Mouse (Mus musculus) spleen, adult 12 weeks (tissue): Measurements from ENCODE around the gene Hist1h2bk.

Source experiments
- DNase-seq: peaks from one replicate; pipeline ENCODE4 v3.0.0; 2022; ENCODE audit warnings: low spot score

Gene Hist1h2bk

GRCm38 (mm10) chr13:22014411-22014845, 21.2 kb upstream of the Hist1h2bk start:
- no peak for DNase-seq

DNA sequence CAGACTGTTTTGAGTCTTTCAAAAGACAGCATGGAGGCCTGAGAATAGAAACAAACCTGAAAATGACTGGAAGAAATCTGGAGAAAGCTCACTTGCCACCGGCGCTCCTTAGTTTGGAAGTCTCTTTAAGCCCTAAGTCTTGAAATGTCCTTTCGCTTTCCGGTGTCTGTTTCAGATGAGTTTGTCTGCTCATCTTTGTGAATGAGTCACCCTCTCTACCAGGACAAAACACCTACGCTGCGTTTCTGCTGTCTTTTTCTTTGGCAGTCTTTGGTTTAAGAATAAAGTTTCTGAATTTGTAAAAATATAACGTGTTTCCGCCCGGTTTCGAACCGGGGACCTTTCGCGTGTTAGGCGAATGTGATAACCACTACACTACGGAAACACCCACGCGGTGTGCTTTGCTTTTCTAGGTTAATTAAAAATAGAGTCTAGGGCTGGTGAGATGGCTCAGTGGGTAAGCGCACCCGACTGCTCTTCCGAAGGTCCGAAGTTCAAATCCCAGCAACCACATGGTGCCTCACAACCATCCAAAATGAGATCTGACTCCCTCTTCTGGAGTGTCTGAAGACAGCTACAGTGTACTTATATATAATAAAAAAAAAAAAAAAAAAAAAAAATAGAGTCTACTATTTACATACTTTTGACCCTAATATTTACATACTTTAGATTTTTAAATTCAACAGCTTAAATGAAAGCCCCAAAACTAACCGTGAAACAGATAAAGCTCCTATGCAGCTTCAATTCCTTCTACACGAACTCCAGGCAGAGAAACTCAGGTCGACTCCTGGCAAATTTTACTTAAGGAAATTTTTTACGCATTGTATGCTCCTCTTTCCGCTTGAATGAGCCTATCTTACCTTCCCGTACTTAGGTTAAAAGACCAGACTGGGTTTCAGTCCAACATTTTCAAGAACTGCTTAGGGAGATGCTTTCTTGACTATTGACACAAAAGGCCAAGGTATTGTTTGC, 19.9 kb upstream of the Hist1h2bk start:
- DNase-seq: peak; percentile 82

DNA sequence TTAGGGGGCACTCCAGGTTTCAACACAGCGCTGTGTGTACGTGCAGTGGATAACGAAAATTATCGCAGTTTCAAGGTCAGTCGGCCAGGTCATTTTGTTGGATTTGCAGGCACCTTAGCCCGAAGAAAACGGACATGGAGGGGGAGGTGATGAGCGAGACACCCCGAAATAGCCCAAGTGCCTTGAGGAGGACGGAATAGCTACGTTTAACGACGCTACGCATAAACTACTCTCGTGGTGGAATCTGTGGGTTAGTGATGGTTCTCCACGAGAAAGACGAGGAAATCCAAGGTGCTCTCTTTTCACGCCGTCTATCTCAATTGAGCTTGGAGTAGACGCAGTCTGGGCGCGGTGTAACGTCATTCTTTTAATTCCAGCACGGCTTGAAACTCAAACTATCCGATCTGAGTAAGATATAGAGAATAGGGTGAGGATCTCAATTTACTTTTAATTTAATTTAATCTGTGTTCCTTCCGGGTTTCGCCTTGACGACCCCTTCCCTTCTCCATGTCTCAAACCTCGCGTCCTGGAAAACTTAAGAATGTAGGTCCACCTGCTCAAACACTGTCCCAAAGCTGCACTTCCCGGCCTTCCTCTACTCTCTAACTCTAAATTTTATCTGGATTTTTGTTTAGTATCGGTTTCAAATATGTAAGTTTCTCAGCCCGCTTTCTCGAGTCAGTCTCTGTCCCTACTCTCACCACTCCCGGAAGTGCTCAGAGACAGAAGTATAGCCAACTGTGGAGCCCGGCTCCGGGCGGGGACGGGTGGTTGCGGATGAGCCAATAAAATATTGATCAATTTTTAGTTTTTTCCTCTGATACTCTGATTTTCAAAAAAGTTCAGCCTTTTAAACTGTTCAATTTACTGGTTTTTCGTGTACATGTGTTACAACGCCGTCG, 15.5 kb upstream of the Hist1h2bk start:
- peak; percentile 46 for DNase-seq

DNA sequence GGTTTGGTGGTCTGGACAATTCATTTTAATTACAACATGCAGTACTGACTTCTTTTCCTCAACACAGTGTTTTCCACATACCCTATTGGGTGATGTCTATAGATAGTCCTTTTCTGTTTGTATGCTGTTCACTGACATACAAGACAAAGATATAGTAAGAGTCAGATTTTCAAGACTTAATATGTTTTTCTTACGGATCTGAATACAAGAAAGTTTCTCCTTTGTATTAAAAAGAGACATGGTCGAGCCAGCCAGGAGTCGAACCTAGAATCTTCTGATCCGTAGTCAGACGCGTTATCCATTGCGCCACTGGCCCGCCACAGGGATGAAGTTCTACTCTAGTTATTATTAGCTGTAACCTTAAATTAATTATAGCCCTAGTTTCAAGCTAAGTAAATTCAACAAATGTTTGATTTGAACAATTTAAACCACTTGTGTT, 14.8 kb upstream of the Hist1h2bk start:
- DNase-seq: peak; percentile 63

DNA sequence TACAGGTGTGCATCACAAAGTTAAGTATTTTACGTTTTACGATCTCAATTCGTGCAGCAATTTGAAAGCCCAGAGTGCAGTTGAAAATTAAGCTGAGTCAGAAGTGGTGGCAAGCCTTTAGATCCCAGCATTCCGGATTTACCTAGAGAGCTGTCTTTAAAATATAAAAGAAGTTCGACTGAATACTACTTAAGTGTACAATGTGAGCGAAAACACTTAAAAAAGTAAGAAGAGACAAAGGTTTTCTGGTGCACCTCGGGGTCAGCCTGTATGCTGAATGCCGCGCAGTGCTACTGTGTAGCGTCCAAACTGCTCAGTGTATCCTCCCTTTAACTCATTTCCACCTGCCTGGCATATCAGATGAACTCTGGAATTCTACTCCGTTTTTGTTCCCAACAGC, 14.1 kb upstream of the Hist1h2bk start:
- DNase-seq: no peak

- DNase-seq: peak; percentile 73
Observed at GRCm38 (mm10) chr13:22022241-22022640, 13.4 kb upstream of the Hist1h2bk start.

GRCm38 (mm10) chr13:22026058-22027031, 9.3 kb upstream of the Hist1h2bk start:
- DNase-seq: peak; percentile 79

DNA sequence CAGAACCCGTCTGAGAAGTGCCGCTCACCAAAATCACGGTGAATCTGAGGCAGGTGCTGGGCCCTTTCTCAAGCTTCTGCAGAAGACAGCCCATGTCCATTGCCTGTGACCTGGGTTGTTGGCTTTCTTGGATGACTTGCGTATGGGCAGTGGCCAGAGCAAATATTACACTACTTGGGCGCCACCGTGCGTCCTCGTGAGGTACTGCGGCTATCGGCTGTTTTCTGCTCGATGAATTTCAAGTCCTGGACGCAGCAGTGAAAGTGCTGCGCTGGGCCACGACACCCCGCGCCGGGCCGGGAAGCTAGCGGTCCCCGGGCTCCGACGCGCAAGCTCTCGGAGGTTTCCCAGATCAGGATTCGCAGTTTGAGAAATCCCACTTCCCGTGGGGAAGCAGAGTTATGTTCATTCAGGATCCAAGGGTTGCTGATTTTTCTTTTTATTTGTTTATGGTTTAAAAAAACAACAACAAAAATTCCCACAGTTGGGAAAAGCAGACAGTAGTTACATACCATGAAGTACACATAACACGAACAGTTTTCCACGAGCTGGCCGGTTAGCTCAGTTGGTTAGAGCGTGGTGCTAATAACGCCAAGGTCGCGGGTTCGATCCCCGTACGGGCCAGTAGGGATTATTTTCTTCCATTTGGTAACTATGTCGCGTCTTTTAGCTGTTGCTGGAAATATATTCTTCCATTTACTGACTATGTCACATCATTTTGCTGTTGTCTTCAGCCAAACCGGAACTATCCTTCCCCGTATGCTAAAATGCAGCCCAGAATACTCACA, 6.8 kb upstream of the Hist1h2bk start:
- DNase-seq: peak; percentile 92

DNA sequence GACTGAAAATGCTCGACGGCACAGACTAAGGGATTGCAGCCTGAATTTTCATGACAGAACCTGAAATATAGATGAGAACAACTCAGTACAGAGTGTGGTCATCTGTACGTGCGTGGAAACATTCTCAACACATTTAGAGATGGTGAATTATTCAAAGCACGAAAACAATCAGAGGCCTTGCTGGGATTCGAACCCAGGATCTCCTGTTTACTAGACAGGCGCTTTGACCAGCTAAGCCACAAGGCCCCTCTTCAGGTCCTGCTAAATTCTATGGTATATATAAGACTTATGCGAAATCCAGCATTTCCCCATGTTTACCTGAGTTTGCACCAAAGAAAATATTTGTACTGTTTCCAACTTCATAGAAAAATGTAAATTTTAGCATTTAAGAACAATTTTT, 5.7 kb upstream of the Hist1h2bk start:
- DNase-seq: no peak

GRCm38 (mm10) chr13:22030493-22030892, 5.2 kb upstream of the Hist1h2bk start:
- no peak for DNase-seq

DNA sequence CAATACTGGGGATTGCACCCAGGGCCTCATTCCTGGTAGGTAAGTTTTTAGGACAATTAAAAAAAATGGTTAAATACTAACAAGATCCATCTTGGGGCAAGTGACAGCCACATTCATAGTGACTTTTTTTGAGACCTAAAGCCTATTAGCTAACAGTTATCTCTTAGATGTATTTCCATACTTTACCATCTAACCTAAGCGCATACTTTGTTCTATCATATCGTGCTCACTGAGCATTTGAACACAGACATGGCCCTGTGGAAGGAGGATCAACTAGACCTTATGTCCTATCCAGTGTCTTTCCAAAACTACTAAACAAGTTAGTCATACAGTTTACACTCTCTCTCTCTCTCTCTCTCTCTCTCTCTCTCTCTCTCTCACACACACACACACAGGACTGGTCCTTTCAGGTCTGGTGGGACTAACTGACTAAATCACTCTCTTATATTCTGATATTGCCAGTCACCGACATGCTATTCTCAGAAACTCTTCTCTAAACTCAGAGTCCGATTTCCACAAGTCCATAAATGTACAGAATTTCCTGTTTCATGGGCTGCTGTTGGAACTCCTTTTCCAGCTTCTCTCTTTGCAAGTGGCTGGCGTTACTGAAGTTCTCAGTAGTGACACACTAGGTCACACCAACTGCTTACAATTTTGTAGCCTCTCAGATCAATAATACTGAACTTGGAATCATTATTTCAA, 1.8 kb upstream of the Hist1h2bk start:
- no peak for DNase-seq

DNA sequence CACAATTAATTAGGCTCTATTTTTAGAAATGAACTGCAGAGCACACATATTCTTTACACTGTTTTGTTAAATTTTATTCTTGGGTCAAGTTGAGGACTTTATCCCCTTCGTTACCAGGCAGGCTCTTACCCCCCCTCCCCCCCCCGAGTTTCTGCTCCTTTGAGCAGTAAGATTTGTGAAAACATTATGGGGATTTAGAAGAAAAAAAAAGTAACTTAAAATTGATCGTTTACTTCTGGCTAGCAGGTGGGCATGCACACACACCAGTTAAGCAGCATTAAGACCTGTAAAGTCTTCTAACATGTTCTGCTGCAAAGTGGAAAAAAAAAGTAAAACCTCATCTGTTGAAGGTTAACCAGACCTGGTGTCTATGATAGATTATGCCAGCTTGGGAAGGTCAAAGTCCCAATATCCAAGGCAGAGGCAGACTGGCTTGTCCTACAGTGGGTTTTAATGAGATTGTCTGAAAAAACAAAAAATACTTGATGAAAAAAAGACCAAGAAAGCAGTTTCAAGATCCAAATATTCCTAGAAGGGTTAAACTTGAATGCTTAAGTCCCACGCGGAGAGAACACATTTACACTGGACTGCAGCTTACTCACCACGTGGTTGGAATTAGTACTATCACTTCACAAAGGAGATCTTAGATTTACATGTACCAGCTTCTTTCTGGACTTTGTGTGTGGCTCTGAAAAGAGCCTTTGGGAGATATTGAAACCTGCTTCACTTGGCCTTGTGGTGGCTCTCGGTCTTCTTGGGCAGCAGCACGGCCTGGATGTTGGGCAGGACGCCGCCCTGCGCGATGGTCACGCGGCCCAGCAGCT, 1.0 kb upstream of the Hist1h2bk start:
- DNase-seq: no peak

DNA sequence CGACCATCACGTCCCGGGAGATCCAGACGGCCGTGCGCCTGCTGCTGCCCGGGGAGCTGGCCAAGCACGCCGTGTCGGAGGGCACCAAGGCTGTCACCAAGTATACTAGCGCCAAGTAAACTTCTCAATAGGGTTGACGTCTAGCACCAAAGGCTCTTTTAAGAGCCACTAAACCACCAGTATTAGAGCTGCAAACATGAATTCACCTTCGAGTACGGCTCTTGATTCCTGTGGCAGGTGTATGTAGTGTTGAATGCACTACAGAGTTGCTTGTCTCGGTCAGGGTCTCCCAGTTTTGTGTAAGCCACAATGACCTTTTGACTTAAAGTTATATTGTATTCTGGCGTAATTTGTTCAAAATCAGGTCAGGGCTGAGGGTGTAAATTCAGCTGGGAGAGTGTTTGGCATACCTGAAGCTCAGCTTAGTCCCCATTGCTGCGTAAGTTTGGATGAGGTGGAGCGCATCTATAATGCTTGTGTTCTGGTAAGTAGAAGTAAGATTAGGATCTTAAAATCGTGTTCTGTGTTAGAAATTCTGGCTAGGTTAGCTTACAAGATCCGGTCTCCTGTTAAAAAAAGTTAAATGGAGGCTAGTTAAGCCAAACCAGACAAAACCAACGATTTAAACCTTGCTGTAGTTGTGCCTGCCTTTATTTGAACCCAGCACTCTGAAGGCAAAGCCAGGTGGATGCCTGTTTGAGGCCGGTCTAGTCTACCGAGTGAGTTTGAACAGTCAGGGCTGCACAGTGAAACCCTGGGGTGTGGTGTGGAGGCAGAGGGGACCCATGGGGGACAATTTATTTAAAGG, 683 bp downstream of the Hist1h2bk start:
- peak; percentile 60 for DNase-seq

DNA sequence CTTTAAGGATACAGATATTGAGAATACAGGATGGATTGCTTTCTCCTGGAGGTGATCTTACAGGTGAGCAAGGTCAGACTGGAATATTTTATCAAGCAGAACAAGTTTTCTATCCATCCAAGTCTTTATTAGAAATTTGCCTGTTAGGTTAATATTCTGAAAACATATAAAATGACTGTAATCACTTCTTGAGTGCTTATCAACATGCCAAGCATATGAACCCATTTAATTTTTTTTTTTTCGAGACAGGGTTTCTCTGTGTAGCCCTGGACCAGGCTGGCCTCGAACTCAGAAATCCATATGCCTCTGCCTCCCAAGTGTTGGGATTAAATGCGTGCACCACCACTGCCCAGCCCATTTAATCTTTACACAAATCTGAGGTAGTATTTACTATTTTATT, 1.3 kb downstream of the Hist1h2bk start:
- no peak for DNase-seq

DNA sequence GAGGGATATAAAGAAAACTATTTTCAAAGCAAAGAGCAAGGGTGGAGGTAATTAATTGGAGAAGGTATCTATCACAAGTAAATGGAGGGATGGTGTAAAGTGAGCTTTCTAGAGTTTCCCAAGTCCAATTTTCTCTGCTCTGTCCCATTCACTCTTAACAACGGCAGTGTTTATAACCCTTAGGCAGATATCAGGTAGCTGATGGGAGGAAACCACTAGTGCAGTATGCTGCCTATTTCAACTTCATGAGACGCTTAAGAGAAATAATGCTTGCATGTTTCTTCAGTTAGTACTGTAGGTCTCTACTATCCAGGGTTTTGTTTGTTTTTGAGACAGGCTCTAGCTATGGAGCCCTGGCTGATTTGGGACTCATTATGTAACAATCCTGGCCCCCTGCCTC, 1.7 kb downstream of the Hist1h2bk start:
- no peak for DNase-seq

DNA sequence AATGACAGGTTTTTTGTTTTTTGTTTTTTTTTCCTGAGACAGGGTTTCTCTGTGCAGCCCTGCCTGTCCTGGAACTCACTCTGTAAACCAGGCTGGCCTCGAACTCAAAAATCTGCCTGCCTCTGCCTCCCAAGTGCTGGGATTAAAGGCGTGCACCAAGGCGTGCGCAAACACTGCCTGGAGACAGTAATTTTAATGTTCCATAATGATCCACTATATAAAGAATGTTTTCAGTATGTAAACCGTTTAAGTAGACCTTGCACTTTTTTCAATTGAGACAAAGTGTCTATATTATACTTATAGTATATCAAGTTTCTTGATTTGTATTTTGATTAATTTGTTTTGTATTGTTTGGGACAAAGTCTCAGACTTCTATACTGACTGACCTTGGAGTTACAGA, 3.7 kb downstream of the Hist1h2bk start:
- no peak for DNase-seq

- no peak for DNase-seq
Observed at GRCm38 (mm10) chr13:22039951-22040463, 4.3 kb downstream of the Hist1h2bk start.
